Mouse (Mus musculus) hindbrain, embryonic 13.5 days (tissue): ENCODE results near the gene Guca1a. TPM values are rescaled to one million over a fixed set of nuclear protein-coding genes. Genes with fewer than 3 reads are reported as not detected.

ENCODE experiments used
- ATAC-seq: fragments of 200-750 bp; cut with Nextera tagmentation; 2 replicates; pipeline ENCODE4 v1.8.0; 2017; ENCODE audit warnings: moderate TSS enrichment; ENCODE audit not compliant: low FRiP score
- H3K27ac ChIP-seq: fragments of 300-500 bp; sonication (generic); 2 replicates; pipeline ENCODE4 v1.5.1; 2015; ENCODE audit warnings: inconsistent platforms, mild to moderate bottlenecking, moderate library complexity
- H3K27me3 ChIP-seq: fragments of 300-500 bp; sonication (generic); 2 replicates; pipeline ENCODE4 v1.6.1; 2015; ENCODE audit warnings: mild to moderate bottlenecking, inconsistent platforms
- H3K36me3 ChIP-seq: fragments of 300-500 bp; sonication (generic); 2 replicates; pipeline ENCODE4 v1.6.1; 2015; ENCODE audit warnings: mild to moderate bottlenecking, inconsistent platforms
- H3K4me1 ChIP-seq: fragments of 300-500 bp; sonication (generic); replicated peaks from 2 replicates; pipeline ENCODE4 v1.6.1; 2015; ENCODE audit warnings: inconsistent platforms
- H3K4me2 ChIP-seq: fragments of 300-500 bp; sonication (generic); 2 replicates; pipeline ENCODE4 v1.6.1; 2015; ENCODE audit warnings: inconsistent platforms, mild to moderate bottlenecking, moderate library complexity
- H3K4me3 ChIP-seq: fragments of 300-500 bp; sonication (generic); 2 replicates; pipeline ENCODE4 v1.5.1; 2015; ENCODE audit warnings: mild to moderate bottlenecking, inconsistent platforms
- H3K9ac ChIP-seq: fragments of 300-500 bp; sonication (generic); 2 replicates; pipeline ENCODE4 v1.6.1; 2015; ENCODE audit warnings: mild to moderate bottlenecking, inconsistent platforms
- H3K9me3 ChIP-seq: fragments of 300-500 bp; sonication (generic); 2 replicates; pipeline ENCODE4 v1.6.1; 2016; ENCODE audit warnings: inconsistent platforms
- WGBS: fragments of 180-500 bp; shearing (Covaris S2); methylation state at CpG from one replicate; pipeline ENCODE4 v1.1.7; 2015; 5-methylcytosine and 5-hydroxymethylcytosine counted together
- polyA plus RNA-seq: library from polyadenylated mRNA; unstranded; fragments of >200 nt; fragmentation: Nextera tagmentation; extraction: Ambion mirVana; gene quantifications from 2 replicates; pipeline ENCODE4 v1.2.1, GENCODE M21; 2015

The Guca1a gene
- polyA plus RNA-seq, 1 experiment from 2014 or later = 0.65 TPM

DNA sequence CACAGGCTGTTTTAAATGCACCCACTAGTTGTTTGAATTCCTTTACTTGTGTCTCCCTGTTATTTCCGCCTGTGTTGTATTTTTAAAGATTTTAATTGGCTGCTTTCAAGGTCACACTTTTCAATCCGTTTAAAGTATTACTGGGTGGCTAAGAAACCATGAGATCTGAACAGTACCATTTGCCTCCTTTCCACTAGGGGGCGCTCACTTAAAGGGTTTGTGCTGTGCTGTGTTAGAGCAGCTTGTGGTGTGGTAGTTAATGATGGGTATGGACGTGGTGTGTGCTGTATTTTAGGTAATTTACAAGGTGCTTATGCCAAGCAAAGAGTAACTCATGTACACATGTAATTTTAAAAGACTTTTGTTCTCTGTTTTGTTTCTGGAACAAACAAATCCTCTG, 28.9 kb downstream of the Guca1a start:
- H3K36me3 ChIP-seq = peaks cover 43% of the 10 kb centered on the region
- no peak overlapping the region for H3K9ac ChIP-seq
- H3K27ac ChIP-seq = no peak overlapping the region
- peaks cover 17% of the 10 kb centered on the region for H3K4me1 ChIP-seq
- no peak overlapping the region for H3K4me3 ChIP-seq
- peaks cover 10% of the 10 kb centered on the region for H3K27me3 ChIP-seq
- ATAC-seq = peak; percentile 59; the same call in 1 of the 2 replicates
- H3K9me3 ChIP-seq = no peaks in the 10 kb centered on the region
- H3K4me2 ChIP-seq = no peak overlapping the region
- WGBS = 7% methylated on average over 4 of the region's 4 CpGs

DNA sequence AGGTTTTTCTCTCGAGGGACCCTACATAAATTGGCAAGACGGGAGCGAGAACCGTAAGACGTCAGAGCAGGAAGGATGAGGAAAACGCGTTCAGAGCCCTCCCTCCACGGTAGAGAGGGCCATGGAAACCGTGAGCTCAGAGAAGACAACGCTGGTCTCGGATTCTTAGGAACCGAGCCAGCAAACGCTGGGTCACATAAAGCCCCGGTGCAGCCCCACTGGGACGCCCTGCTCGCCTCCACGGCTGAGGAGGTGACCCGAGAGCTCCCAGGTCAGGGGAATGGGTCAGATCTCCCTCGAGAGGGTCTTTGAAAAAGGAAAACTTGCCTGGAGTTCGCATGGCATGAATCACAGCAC, 31.3 kb downstream of the Guca1a start:
- peaks cover 19% of the 10 kb centered on the region for H3K36me3 ChIP-seq
- peak overlapping the region; percentile 75 for H3K4me2 ChIP-seq
- peak overlapping the region; percentile 68 for H3K4me3 ChIP-seq
- no peaks in the 10 kb centered on the region for H3K9me3 ChIP-seq
- H3K27me3 ChIP-seq = peaks cover 29% of the 10 kb centered on the region
- ATAC-seq = peak; percentile 79
- H3K27ac ChIP-seq = peak overlapping the region; percentile 84
- peaks cover 17% of the 10 kb centered on the region for H3K4me1 ChIP-seq
- 1% methylated on average over 20 of the region's 20 CpGs for WGBS
- peak overlapping the region; percentile 79 for H3K9ac ChIP-seq

DNA sequence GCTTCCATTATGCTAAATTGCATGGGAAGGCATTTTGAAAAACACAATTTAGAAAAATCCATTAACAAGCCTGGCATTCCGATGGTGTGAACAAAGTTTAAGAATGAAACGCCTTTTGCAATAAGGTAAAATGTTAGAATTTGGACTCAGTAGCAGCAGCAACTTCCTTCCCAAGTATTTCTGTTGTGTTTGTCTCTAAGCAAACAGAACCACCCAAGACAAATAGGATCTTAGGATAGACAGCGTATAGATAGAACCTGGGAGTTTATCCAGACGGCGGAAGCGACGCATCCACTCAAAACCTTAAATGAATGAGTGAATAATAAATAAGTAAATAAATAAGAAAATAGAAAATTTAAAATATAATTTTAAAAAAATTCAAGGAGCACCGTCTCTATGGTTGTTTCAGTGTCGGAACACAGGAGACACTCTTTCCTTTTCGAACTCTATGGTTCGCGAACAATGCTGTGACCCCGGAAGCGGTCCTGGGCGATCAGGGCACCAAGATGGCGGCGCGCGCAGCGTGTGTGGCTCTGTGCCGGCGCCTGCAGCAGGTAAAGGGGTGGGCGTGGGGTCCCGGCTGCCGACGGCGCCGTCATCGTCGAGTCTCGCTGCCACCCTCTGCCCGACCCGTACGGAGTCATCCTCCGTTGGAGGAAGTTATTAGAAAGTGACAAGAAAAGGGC, 31.8 kb downstream of the Guca1a start, which contains the start of gene Mrps10:
TSS of gene Mrps10 (plus strand) at position 487 of the 686 bp plus-strand sequence.
- peaks cover 17% of the 10 kb centered on the region for H3K4me1 ChIP-seq
- peak within 1 kb of the TSS; percentile 75 for H3K4me2 ChIP-seq
- peaks cover 14% of the 10 kb centered on the region for H3K36me3 ChIP-seq
- no peaks in the 10 kb centered on the region for H3K9me3 ChIP-seq
- H3K4me3 ChIP-seq = peak within 1 kb of the TSS; percentile 68
- peaks cover 29% of the 10 kb centered on the region for H3K27me3 ChIP-seq
- H3K27ac ChIP-seq = peak within 1 kb of the TSS; percentile 84
- peak within 1 kb of the TSS; percentile 79 for H3K9ac ChIP-seq
- WGBS = 4% methylated on average over 35 of the region's 35 CpGs
- ATAC-seq = peak; percentile 91

DNA sequence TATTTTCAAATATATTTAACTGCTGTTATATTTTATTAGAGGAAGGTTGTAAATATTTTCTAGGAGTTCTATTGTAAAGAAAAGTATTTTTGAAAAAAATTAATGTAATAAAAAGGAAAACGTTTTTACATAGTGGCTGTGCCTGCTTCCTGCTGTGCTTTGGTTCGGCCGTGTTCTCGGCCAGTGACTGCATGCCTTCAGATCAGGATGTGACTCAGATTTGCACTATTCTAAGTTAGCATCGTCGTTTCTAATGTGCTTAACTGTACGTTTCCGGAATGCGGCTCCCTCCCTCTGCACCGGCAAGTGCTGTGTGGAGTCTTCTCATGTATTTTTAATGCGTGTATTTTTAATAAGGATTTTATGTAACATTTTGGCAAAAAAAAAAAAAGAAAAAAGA, 39.0 kb downstream of the Guca1a start:
- peaks cover 33% of the 10 kb centered on the region for H3K36me3 ChIP-seq
- 83% methylated on average over 11 of the region's 11 CpGs for WGBS
- no peaks in the 10 kb centered on the region for H3K4me1 ChIP-seq
- ATAC-seq = no peak
- H3K4me3 ChIP-seq = no peak overlapping the region
- H3K4me2 ChIP-seq = no peak overlapping the region
- peaks cover 18% of the 10 kb centered on the region for H3K27me3 ChIP-seq
- H3K9ac ChIP-seq = no peak overlapping the region
- no peak overlapping the region for H3K27ac ChIP-seq
- no peaks in the 10 kb centered on the region for H3K9me3 ChIP-seq

DNA sequence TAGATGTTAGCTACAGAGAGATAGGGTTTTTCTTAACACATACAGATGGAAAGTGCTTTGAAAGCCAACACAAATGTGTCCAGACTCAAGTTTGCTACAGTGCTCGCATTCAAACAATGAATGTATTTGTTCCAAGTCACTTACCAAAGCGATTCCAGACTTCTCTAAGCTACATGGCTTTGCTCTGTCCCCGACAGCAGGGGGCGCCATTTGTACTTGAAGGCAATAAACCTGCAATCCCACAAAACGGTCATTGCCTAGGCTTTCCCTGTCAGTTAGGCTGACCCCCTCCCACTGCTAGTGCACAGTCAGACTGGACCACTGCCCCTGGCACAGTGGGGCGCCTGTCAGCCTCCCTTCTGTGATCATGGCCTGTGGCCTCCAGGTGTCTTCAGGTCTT, 40.4 kb downstream of the Guca1a start:
- no peak overlapping the region for H3K4me3 ChIP-seq
- 39% methylated on average over 6 of the region's 6 CpGs for WGBS
- H3K4me2 ChIP-seq = no peak overlapping the region
- H3K4me1 ChIP-seq = no peaks in the 10 kb centered on the region
- ATAC-seq = no peak
- H3K9me3 ChIP-seq = no peaks in the 10 kb centered on the region
- 0 out of 2 replicates have a peak, but pooled peaks cover 7% of the 10 kb centered on the region for H3K27me3 ChIP-seq
- H3K27ac ChIP-seq = no peak overlapping the region
- peaks cover 47% of the 10 kb centered on the region for H3K36me3 ChIP-seq
- no peak overlapping the region for H3K9ac ChIP-seq

DNA sequence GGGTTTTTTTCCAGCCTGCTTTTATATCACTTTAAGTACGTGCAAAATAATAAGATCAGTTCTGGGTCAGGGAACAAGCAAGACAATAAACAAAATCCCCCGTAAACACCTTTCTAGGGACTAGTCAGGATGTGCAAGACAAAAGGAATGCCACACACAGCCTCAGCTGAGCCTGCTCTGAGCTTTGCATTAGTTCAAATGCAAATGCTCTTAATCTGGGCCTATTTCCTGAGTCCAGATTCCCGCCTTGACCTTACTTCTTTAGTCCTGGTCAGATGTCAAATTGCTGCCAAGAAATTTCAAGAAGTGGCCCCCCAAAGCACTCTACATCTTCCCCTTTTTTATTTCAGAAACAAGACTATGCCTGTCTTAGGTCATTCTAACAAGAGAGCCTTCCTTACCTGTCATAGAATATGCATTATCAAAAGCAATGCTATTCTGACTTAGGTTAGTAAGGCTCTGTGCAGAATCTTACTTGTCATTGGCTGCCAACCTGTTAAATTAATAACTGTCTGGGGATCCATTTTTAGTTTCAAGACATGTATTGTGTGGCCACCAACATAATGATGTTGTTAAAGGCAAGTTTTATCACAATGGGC, 50.6 kb downstream of the Guca1a start:
- H3K27me3 ChIP-seq = no peaks in the 10 kb centered on the region
- no peaks in the 10 kb centered on the region for H3K4me1 ChIP-seq
- peaks cover 97% of the 10 kb centered on the region for H3K36me3 ChIP-seq
- no peak overlapping the region for H3K4me2 ChIP-seq
- ATAC-seq = no peak
- no peak overlapping the region for H3K9ac ChIP-seq
- no peak overlapping the region for H3K27ac ChIP-seq
- WGBS = 86% methylated on average over 3 of the region's 3 CpGs
- no peak overlapping the region for H3K4me3 ChIP-seq
- H3K9me3 ChIP-seq = peaks cover 32% of the 10 kb centered on the region

Other genes with a start within 250 kb of the Guca1a start
- gene Mrps10, start 31.7 kb downstream of the Guca1a start, polyA plus RNA-seq = 70.6 and 75.7 TPM in 2 replicates
- gene Guca1b, start 15.2 kb downstream of the Guca1a start, polyA plus RNA-seq = 0.83 and 0.84 TPM in 2 replicates
- 0.22 and 0.34 TPM in 2 replicates for gene AI661453, start 36.0 kb upstream of the Guca1a start, polyA plus RNA-seq
- gene 1700001C19Rik, start 36.8 kb upstream of the Guca1a start, polyA plus RNA-seq = 0.34 and 0.79 TPM in 2 replicates
- 23.4 and 23.5 TPM in 2 replicates for gene Taf8, start 101.7 kb upstream of the Guca1a start, polyA plus RNA-seq
- 74.3 and 75.2 TPM in 2 replicates for gene Ccnd3, start 104.5 kb upstream of the Guca1a start, polyA plus RNA-seq
- 33.9 and 34.2 TPM in 2 replicates for gene Bysl, start 210.9 kb upstream of the Guca1a start, polyA plus RNA-seq
- gene Med20, start 211.0 kb upstream of the Guca1a start, polyA plus RNA-seq = 42.5 and 44.8 TPM in 2 replicates
- gene Gm20517, start 211.0 kb upstream of the Guca1a start, polyA plus RNA-seq = 2.1 and 2.7 TPM in 2 replicates
- gene Usp49, start 230.1 kb upstream of the Guca1a start, polyA plus RNA-seq = 8.6 and 9.1 TPM in 2 replicates